Mouse (Mus musculus) embryonic fibroblast, embryonic 13.5 days (primary cell): ENCODE data around the gene Sfxn4. TPM values are rescaled to one million over a fixed set of nuclear protein-coding genes. Genes with fewer than 3 reads are reported as not detected.
A peak's percentile ranks its signal among the peaks of the same experiment; 100 is the strongest.

Experiments used
- H3K27ac ChIP-seq: 2 replicates; pipeline ENCODE4 v1.5.1; 2012; ENCODE audit warnings: low read length, control low read depth, inconsistent platforms; ENCODE audit not compliant: insufficient read depth
- H3K4me1 ChIP-seq: 2 replicates; pipeline ENCODE4 v1.6.1; 2011; ENCODE audit warnings: low read length; ENCODE audit not compliant: control insufficient read depth, insufficient read depth
- H3K4me3 ChIP-seq: 2 replicates; pipeline ENCODE4 v1.5.1; 2011; ENCODE audit warnings: mild to moderate bottlenecking, control low read depth, low read length; ENCODE audit not compliant: insufficient read depth
- CTCF ChIP-seq: IDR thresholded peaks from 2 replicates; pipeline ENCODE4 v1.5.1; 2011; ENCODE audit warnings: mild to moderate bottlenecking, control low read depth, low read length, moderate library complexity, borderline replicate concordance; ENCODE audit not compliant: insufficient read depth
- POLR2A ChIP-seq: IDR thresholded peaks from 2 replicates; pipeline ENCODE4 v1.6.1; 2011; ENCODE audit warnings: low read depth, mild to moderate bottlenecking, control low read depth, low read length, moderate library complexity
- polyA plus RNA-seq: library from polyadenylated mRNA; stranded (reverse); fragments of >200 nt; gene quantifications from 2 replicates; pipeline ENCODE4 v1.2.4, GENCODE M21; 2011; ENCODE audit warnings: low read depth; ENCODE audit not compliant: missing spikeins, insufficient read length

Sfxn4 gene
- polyA plus RNA-seq, 1 experiment: 6.2 TPM

DNA sequence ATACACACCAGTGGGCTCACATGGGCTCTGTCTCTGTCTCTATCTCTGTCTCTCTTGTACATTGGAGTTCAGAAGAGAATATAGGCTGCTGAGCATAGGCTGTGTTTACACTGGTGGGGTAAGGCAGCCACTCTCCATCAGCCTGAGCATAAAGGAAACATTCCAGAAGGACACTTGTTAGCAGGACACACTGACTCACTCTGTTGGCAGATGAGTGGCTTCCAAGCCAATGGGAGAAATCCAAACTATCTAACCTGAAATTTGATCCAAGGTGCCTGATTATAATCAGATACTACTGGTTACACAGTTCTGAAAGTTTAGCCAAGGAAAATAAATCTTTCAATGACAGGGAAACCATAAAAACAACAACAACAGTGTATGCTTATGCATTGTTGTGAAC is 15.5 kb downstream of the Sfxn4 start:
- TF ChIP-seq CTCF (no peak), POLR2A (no peak)
- peaks cover 3% of the 10 kb centered on the region for H3K4me1 ChIP-seq
- no peak overlapping the region for H3K4me3 ChIP-seq
- no peak overlapping the region for H3K27ac ChIP-seq

DNA sequence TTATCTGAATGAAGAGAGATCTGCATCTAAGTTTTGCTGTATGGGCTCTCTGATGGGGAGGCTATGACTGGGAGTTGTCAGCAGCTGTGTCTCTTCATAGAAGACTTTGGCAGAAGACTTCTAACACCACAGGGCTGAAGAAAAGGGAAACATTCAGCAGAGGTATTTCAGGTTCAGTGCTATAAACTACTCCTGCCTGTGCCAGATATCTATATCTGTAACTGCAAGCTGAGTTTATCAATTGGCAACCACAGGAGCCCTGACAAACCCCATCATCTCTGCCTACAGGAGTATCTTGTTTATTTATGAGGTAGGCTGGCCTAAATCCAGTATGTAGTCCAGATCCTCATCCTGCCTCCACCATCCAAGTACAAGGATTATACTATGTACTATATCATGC is 18.0 kb downstream of the Sfxn4 start:
- no peak for TF ChIP-seq CTCF
- no peak for TF ChIP-seq POLR2A
- H3K4me3 ChIP-seq: no peak overlapping the region
- H3K4me1 ChIP-seq: peaks cover 3% of the 10 kb centered on the region
- H3K27ac ChIP-seq: no peak overlapping the region

DNA sequence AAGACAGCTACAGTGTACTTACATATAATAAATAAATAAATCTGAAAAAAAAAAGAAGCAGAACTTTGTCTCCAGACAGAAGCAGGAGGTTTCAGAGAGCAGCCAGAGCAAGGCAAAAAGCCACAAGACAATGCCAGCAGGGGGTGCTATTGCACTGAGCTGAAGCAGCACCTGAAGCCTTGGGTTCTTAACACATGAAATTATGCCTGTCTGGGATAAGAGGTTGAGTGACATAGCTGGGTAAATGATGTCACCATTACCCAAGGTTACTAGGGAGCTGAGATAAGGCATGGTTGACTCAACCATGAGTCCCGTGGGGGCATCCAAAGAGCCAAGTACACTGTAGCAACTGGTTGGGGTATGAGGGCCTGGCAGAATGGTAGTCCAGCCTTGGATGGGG is 23.5 kb downstream of the Sfxn4 start:
- Histone ChIP-seq H3K4me3 (no peak overlapping the region), H3K4me1 (no peaks in the 10 kb centered on the region), H3K27ac (no peak overlapping the region)
- no peak for TF ChIP-seq POLR2A
- peak; percentile 60; the same call in 1 of the 2 replicates for TF ChIP-seq CTCF

- no peaks in the 10 kb centered on the region for H3K4me1 ChIP-seq
- TF ChIP-seq POLR2A (no peak), CTCF (no peak)
- no peak overlapping the region for H3K27ac ChIP-seq
- no peak overlapping the region for H3K4me3 ChIP-seq
These were observed 42.6 kb downstream of the Sfxn4 start for GRCm38 (mm10) chr19:60818677-60819076.

DNA sequence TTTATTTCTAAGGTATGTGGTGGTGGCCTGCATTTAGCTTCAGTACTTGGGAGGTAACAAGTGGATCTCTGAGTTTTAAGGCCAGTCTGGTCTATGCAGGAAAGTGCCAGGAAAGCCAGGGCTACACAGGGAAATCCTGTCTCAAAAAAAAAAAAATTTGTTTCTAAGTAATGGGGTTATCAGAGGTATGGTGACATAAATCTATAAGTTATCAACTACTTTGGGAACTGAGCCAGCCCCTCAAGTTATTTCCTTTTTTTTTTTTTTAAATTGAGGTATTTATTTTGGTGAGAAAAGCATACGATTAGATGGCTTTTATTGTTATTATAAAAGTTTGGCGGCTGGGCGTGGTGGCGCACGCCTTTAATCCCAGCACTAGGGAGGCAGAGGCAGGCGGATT is 48.1 kb downstream of the Sfxn4 start:
- H3K4me1 ChIP-seq: no peaks in the 10 kb centered on the region; the same call in 1 of the 2 replicates
- TF ChIP-seq CTCF: no peak
- TF ChIP-seq POLR2A: no peak

DNA sequence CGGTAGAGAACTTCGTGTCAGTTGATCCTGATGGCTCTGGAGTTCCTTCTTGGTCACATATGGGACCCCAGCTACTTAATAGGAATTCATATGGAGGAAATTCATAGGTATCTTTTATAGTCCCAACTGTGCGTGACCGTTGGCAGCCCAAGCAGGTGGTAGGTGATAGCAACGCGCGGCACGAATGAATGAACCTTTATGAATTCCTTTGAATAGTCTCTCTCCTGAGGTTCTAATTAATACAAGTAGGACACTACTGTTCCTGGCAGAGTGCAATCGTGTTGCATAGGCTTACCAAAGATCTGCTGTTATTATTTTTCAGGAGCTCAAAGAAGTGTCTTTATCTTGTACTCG is 49.3 kb downstream of the Sfxn4 start:
- Histone ChIP-seq H3K4me1 (no peaks in the 10 kb centered on the region; the same call in 1 of the 2 replicates), H3K27ac (no peak overlapping the region), H3K4me3 (peak overlapping the region; percentile 80)
- TF ChIP-seq CTCF (no peak), POLR2A (no peak)

More for the DNA sequence above, 48.1 kb downstream of the Sfxn4 start:
- no peak overlapping the region for H3K4me3 ChIP-seq
- no peak overlapping the region for H3K27ac ChIP-seq

DNA sequence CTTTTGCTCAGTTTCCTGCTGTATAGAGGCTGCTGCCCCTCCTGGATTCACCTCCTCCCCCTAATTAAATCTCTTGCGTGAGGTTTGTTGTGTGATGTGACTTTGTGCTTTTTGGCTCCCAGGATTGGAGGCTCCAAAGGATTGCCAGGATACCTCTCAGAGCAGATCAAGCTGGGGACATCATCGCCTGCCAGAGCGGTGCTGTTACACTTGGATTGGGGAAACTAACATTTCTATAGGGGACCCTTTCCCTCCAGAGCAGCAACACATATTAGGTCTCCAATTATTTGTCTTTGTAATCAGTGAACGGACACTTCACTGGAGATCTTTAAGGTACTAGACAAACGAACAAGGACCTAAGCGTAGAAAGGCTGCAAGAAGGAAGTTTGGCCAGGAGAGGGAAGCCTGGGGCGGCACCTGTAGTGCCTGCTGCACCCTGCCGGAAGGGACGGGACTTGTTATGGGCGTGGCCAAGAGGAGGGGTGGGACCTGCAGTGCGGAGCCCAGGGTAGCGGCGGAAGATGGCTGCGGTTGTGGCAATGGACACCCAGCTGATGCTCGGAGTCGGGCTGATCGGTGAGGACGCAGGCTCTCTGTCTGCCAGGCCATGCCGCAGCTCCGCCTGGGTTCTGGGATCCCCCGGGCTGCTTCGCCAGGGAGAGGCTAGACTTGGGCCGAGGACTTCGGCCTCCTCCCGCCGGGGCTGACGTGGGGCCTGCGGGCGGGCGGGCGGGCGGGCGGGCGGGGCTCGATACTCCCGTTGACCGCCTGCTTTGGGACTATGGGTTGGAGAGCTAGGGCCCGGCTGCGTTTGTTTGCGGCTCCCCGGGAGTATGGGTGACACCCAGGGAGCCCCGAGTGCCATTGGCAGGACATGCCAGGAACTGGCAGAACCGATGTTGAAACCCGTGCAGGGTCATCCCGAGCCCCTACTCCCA is 49.9 kb downstream of the Sfxn4 start, which contains the start of gene Fam45a:
Gene Fam45a, plus strand, starts transcription at position 488 of the 938 bp plus-strand sequence.
- no peaks in the 10 kb centered on the region; the same call in 1 of the 2 replicates for H3K4me1 ChIP-seq
- H3K4me3 ChIP-seq: peak within 1 kb of the TSS; percentile 80
- TF ChIP-seq CTCF (peak; percentile 59; the same call in 1 of the 2 replicates), POLR2A (peak; percentile 97)
- H3K27ac ChIP-seq: no peak within 1 kb of the TSS

- TF ChIP-seq CTCF (no peak), POLR2A (no peak)
- Histone ChIP-seq H3K27ac (no peak overlapping the region), H3K4me3 (no peak overlapping the region), H3K4me1 (no peaks in the 10 kb centered on the region; the same call in 1 of the 2 replicates)
These were observed 51.4 kb downstream of the Sfxn4 start for GRCm38 (mm10) chr19:60809927-60810326.

DNA sequence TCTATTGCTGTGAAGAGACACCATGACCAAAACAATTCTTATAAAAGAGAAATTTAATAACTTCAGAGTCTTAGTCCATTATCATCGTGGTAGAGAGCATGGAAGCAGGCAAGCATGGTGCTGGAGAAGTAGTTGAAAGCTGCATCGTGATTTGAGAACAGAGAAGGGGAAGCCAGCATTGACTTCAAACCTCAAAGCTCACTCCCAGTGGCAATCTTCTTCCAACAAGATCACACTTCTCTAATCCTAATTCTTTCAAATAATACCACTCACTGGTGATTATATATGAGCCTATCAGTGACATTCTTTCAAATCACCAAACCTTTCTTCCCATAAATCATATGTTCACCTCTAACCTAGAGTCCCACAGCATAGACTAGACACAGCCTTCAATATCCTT is 56.4 kb downstream of the Sfxn4 start:
- no peak overlapping the region for H3K4me3 ChIP-seq
- TF ChIP-seq POLR2A (no peak), CTCF (no peak)
- no peaks in the 10 kb centered on the region for H3K4me1 ChIP-seq
- no peak overlapping the region for H3K27ac ChIP-seq

DNA sequence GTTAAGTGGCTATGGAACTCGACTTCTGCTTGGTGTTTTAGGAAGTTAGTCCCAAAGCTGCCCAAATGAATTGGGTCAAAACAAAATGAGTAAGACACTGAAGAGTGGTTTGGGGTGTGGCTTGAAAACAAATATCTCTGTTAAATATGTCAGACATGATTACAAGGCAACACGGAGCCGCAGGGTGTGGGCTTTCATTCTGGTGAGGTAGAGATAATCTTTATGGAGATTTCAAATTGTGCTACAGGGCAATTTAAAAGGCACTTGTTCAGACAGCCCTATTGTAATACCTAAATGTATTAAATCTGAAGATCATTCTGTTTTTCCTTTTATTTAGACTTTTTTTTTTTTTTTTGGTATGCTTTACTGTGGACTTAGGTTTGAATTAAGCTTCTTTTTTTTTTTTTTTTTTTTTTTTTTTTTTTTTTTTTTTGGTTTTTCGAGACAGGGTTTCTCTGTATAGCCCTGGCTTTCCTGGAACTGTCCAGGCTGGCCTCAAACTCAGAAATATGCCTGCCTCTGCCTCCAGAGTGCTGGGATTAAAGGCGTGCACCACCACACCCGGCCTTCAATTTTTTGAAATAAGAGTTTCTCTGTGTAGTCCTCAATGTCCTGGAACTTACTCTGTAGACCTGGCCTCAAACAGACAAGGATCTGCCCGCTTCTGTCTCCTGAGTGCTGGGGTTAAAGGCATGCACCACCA is 61.3 kb downstream of the Sfxn4 start:
- H3K27ac ChIP-seq: no peak overlapping the region
- H3K4me1 ChIP-seq: no peaks in the 10 kb centered on the region

More for the DNA sequence above, 61.3 kb downstream of the Sfxn4 start:
- no peak overlapping the region for H3K4me3 ChIP-seq
- TF ChIP-seq CTCF (no peak), POLR2A (no peak)
